Mouse (Mus musculus) retina, postnatal 1 day (tissue): ENCODE measurements around the gene Mcmbp.
"Not testable (repeated sequence)": the region's sequence is repeated elsewhere in the genome, so short reads cannot be mapped to it uniquely, and the experiment has no call there.

Source experiments
- DNase-seq: peaks from one replicate; pipeline ENCODE4 v3.0.0-alpha.2; 2012

The Mcmbp gene

GRCm38 (mm10) chr7:128705735-128706134 lies 34.6 kb downstream of the Mcmbp start:
- peak; percentile 78 for DNase-seq

GRCm38 (mm10) chr7:128699959-128700358 lies 40.3 kb downstream of the Mcmbp start:
- not testable (repeated sequence) for DNase-seq

DNA sequence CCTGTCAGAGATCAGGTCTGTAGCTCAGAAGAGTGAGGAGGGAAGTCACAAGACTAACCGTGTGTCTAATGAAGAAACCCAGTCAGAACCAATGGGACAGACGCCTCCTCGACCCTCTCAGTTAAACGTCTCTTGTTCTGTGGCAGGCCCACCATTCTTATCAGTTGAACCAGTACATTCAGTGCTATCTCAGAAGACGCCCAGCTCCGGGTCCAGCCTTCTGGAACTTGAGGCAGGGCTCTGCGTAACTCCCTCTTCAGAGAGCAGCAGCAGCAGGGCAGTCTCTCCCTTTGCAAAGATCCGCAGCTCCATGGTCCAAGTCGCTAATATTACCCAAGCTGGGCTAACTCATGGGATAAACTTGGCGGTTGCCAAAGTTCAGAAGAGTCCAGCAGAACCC lies 45.4 kb downstream of the Mcmbp start:
- DNase-seq: no peak

DNA sequence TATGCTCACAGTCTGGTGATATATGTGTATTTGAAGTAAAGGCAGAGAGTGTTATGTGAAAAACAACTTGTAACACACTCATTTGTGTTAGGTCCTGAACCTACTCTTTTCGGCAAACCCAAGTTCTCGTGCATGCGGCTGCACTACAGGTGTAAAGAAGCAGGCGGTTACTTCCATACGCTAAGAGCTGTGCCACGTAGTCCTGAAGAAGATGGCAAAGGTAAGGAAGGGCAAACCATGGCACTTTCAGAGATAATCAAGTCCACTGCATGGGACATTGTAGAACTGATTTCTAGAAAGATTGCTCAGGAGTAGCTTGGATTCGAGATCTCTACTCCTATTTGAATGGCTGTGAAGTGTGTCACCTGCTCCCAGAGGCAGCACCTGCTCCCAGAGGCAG lies 48.1 kb downstream of the Mcmbp start:
- DNase-seq: no peak

- DNase-seq: peak; percentile 62
Measured at GRCm38 (mm10) chr7:128690796-128691195, 49.5 kb downstream of the Mcmbp start.

- peak; percentile 88 for DNase-seq
Measured at GRCm38 (mm10) chr7:128690070-128690469, 50.2 kb downstream of the Mcmbp start.

GRCm38 (mm10) chr7:128689347-128689746 lies 50.9 kb downstream of the Mcmbp start:
- peak; percentile 22 for DNase-seq

DNA sequence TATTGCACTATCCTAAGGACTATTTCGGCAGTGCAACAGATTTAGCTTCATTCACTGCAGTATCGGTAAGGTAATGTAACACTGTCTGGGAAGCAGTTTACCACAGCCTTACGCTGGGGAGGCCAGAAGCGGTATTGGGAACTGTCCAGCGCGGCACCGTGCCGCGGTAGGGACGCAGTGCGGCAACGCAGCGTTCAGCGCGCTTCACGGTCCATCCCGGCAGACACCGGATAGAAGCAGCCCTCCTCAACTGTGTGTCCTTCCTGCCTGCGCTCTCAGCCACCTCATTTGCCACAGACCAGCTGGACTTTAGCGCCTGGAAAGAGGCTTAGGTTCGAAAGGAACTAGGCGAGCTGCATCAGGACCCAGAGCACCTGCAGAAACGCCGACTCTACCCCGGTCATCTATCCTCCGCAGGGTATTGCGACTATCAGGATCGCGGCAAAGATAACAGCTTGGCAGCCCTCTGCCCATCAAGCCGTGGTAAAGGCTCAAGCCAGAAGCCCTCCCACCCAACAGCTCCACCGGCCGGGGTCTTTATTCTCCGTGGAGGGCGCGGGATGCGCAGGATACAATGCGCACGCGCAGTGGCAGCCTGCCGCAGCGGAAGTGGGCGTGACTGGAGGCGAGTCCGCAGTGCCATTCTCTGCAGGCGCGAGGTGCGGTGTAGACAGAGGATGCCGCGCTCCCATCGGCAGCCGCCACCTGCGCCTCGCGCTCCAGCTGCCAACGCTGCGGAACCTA lies 52.3 kb downstream of the Mcmbp start:
- peak; percentile 90 for DNase-seq

- no peak for DNase-seq
Measured at GRCm38 (mm10) chr7:128678546-128678945, 61.7 kb downstream of the Mcmbp start.

DNA sequence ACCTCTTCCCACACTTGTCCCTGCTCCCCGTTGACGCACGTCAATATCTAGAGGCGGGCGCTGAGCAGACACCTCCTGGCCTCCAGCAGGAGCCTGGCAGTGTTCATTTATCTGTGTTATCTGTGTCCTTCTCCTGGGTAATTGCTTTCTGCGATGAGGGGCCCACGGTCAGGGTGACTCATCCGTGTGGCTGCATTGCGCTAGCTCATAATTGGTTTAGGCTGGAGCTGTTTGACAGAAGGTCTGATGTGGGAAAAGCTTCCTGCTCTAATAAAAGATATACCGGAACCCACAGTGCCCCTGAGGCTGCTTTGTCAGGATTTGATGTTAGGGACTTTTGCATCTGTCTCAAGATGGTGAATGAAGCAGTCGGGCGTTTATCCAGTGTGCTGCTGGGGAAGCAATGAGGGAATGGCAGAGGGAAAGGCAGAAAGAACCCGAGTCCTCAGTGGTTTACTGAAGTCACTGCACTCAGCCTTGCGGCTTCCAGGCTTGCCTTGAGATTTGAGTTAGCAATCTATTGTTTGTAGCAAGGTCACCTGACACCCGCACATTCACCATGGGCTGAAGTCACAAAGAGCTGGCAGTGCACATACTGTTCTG lies 67.8 kb downstream of the Mcmbp start:
- DNase-seq: peak; percentile 87

DNA sequence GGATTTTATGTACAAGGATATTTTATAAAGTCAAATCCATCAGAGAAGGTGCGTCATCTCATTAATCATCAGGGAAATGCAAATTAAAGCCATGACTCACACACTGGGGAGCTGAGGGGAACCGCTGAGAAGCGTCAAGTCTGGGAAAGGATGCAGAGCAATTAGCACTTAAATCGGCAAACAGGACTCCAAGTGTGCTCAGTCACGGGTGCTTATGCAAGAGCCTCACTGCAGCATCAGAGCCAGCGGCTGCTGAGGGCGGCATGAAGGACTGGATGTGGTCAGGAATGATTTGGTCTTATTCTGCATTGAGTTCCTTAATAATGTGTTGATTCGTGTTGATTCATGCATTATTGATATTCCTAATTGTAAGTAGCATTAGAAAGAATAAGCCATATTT lies 68.3 kb downstream of the Mcmbp start:
- peak; percentile 79 for DNase-seq

DNA sequence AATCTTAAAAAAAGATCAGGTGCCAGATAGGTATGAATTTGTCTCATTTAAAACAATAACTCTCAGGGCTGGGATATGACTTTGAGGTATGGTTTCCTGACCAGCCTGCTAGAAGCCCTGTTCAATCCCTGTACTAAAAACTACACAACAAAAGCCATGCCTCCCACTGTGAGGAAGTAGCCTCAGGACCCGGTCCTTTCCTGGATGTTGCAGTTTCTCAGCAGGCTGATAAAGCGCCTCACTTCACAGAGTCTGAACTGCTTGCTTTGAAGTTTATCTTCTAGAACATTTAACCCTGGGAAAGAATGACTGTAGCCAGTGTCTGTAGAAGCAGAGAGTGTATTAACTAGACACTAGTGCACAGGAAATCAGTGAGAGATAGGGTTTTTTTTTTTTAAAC lies 71.5 kb downstream of the Mcmbp start:
- no peak for DNase-seq

- DNase-seq: no peak
Measured at GRCm38 (mm10) chr7:128667788-128668187, 72.5 kb downstream of the Mcmbp start.

GRCm38 (mm10) chr7:128664861-128665377 lies 75.4 kb downstream of the Mcmbp start:
- DNase-seq: no peak

DNA sequence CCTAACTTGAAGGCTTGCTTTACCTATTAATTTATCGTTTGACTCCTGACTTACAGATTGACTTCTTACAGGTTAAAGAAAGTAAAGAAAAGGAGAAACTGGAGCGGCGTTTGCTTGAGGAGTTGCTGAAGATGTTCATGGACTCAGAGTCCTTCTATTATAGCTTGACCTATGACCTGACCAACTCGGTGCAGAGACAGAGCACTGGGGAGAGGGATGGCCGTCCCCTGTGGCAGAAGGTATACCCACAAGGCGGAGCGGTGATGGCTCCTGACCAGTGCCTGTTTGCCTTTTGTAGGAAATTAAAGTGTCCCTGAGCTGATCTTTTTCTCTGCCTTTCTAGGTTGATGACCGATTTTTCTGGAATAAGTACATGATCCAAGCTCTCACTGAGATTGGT lies 76.4 kb downstream of the Mcmbp start:
- DNase-seq: no peak

- DNase-seq: no peak
Measured at GRCm38 (mm10) chr7:128656970-128657369, 83.3 kb downstream of the Mcmbp start.
